Comparison of ENCODE assay signal across 8 mouse cellular contexts in the genomic region with DNA sequence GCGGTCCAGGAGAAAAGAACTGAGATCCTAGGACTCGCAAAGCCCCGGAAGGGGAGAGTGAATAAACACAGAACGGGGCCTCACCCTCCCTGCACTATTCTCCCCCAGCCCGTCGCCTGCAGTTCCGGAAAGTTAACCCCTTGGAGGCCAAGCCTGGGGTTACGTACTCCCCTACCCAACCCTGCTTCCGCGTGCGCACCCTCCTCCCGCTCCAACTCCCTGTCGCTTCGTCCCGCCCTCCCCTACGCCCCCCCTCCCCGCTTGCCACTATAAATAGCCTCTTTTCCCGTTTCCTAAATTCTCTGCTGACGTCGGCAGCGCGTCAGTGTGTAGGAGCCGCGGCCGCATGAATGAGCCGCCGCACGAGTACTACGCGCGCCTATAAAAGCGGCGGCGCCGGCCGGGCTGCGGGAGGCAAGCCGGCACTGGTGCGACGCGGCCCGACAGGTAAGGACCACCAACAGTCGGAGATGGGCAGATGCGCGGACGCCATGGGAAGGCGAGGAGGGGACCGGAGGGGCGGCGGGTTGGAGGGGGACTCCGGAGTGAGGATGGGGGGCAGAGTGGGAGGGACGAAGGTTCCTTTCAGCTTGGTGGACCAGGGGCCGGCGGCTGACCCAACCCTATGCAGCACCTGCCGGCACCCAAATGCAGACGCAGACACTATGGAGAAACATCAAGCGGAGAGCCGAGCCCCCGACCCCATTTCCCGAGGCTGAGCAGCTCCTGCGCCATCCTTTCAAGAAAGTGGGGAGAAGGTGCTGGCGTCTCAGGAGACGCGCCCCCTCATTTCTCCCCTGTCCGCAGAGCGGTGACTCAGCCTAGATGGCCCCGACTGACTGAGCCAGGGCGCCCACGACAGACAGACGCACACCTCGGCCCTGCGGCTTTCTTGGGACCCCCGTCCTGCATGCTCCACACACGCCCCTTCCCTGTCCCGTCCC. TPM values are rescaled to one million over a fixed set of nuclear protein-coding genes. Genes with fewer than 3 reads are reported as not detected.
DNase-seq lines count a peak whose midpoint lies in the region; ATAC-seq and TF ChIP-seq lines count a peak whose summit lies in the region.

No protein-coding gene starts in this region.

- TF ChIP-seq POLR2A in cortical plate, adult 2 months (IDR thresholded peaks at IDR 0.05; ENCODE audit: extremely low read depth, insufficient read depth, low read length) = peak; percentile 52; the same call in 1 of the 2 replicates

- no peaks in the 10 kb centered on the region; the same call in 1 of the 2 replicates for H3K4me1 ChIP-seq in cortical plate, adult 2 months (ENCODE audit: control insufficient read depth, insufficient read depth, low read length)
- peaks cover 32% of the 10 kb centered on the region for H3K4me1 ChIP-seq in hindbrain, embryonic 14.5 days (replicated peaks; ENCODE audit: control insufficient read depth, insufficient read depth, low read length)
- peaks cover 20% of the 10 kb centered on the region; the same call in 1 of the 2 replicates for H3K4me1 ChIP-seq in stomach, embryonic 14.5 days (ENCODE audit: control insufficient read depth, insufficient read depth, low read length)

- peak overlapping the region; percentile 91 for H3K4me2 ChIP-seq in hindbrain, embryonic 14.5 days (replicated peaks)
- peak overlapping the region; percentile 96 for H3K4me2 ChIP-seq in stomach, embryonic 14.5 days (replicated peaks; ENCODE audit: low read depth, low read length)

- peak overlapping the region; percentile 79 for H3K27ac ChIP-seq in cortical plate, adult 2 months (ENCODE audit: insufficient read depth, low read length)
- H3K27ac ChIP-seq in hindbrain, embryonic 14.5 days = peak overlapping the region; percentile 32; the same call in 1 of the 2 replicates
- no peak overlapping the region for H3K27ac ChIP-seq in stomach, embryonic 14.5 days (ENCODE audit: low read length)

- under 1% methylated on average over 74 of the region's 75 CpGs for WGBS in hindbrain, embryonic 14.5 days
- WGBS in stomach, embryonic 14.5 days = under 1% methylated on average over 71 of the region's 75 CpGs

- H3K27me3 ChIP-seq in hindbrain, embryonic 14.5 days (ENCODE audit: control insufficient read depth, insufficient read depth, low read length) = peaks cover 42% of the 10 kb centered on the region
- H3K27me3 ChIP-seq in stomach, embryonic 14.5 days (ENCODE audit: control insufficient read depth, insufficient read depth, low read length) = 0 out of 2 replicates have a peak, but pooled peaks cover 8% of the 10 kb centered on the region

- 0 out of 2 replicates have a peak, but pooled peaks have one; percentile 9 for ATAC-seq in hindbrain, embryonic 14.5 days (ENCODE audit: low FRiP score)
- no peak for ATAC-seq in stomach, embryonic 14.5 days (ENCODE audit: insufficient number of reproducible peaks, insufficient read depth, low FRiP score, low read depth)

- peaks cover 11% of the 10 kb centered on the region for H3K36me3 ChIP-seq in hindbrain, embryonic 14.5 days (replicated peaks; ENCODE audit: control insufficient read depth, insufficient read depth)
- H3K36me3 ChIP-seq in stomach, embryonic 14.5 days (ENCODE audit: control insufficient read depth, insufficient read depth, low read length) = no peaks in the 10 kb centered on the region; the same call in 1 of the 2 replicates

- H3K9ac ChIP-seq in hindbrain, embryonic 14.5 days = peak overlapping the region; percentile 69
- H3K9ac ChIP-seq in stomach, embryonic 14.5 days (replicated peaks; ENCODE audit: low read depth, low read length) = 0 out of 2 replicates have a peak overlapping the region, but pooled peaks have one; percentile 3

- H3K9me3 ChIP-seq in hindbrain, embryonic 14.5 days (ENCODE audit: control insufficient read depth, low read length) = no peaks in the 10 kb centered on the region
- H3K9me3 ChIP-seq in stomach, embryonic 14.5 days (ENCODE audit: control insufficient read depth, low read depth, low read length) = no peaks in the 10 kb centered on the region

- DNase-seq in left cerebral cortex, adult 18-20 months (ENCODE audit: low spot score in 2 of 2) = peak; percentile 77 to 84
- DNase-seq in left cerebral cortex, adult 8-10 months (ENCODE audit: low spot score in 2 of 2) = no peak
- peak; percentile 59 for DNase-seq in ZHBTc4 (ENCODE audit: low read depth, low spot score)
- peak; percentile 72 for DNase-seq in hindbrain, embryonic 14.5 days (ENCODE audit: low spot score)
- DNase-seq in lung, postnatal 10 days = peak; percentile 56
- DNase-seq in urinary bladder, postnatal 36 days (ENCODE audit: low spot score in 2 of 2) = no peak

- no peak for TF ChIP-seq CTCF in cortical plate, adult 2 months (IDR thresholded peaks at IDR 0.05; ENCODE audit: extremely low read depth, insufficient read depth, low read length)

- H3K4me3 ChIP-seq in cortical plate, adult 2 months (ENCODE audit: insufficient read depth, low read length) = peak overlapping the region; percentile 47
- peak overlapping the region; percentile 79 for H3K4me3 ChIP-seq in hindbrain, embryonic 14.5 days (replicated peaks; ENCODE audit: low read length)
- H3K4me3 ChIP-seq in stomach, embryonic 14.5 days (ENCODE audit: low read depth, low read length) = peak overlapping the region; percentile 51

RNA-seq across cellular contexts. Expression of a gene that starts 3.1 kb away (rescaled TPM):
- 1 to 10 TPM; 3.8 to 5.0 TPM for total RNA-seq in left cerebral cortex, adult 18-20 months (2021)
- total RNA-seq in left cerebral cortex, adult 8-10 months (2022) = 1 to 10 TPM; 3.2 to 3.7 (median 3.4) TPM
- 3.0 and 3.8 TPM in 2 replicates for polyA plus RNA-seq in cortical plate, adult 2 months (2012; rRNA removed)
- polyA plus RNA-seq in hindbrain, embryonic 14.5 days (2014; fragmentation: Nextera tagmentation; extraction: Ambion mirVana) = 1.9 and 2.6 TPM in 2 replicates
- polyA plus RNA-seq in stomach, embryonic 14.5 days (2014; fragmentation: Nextera tagmentation; extraction: Ambion mirVana) = 13.8 and 16.9 TPM in 2 replicates

RNA-seq across cellular contexts. Expression of a gene that starts 6.2 kb away (rescaled TPM):
- total RNA-seq in left cerebral cortex, adult 18-20 months (2021) = 10 to 100 TPM in 1 of 2 experiments, 1 to 10 TPM in 1; 9.2 to 12.0 TPM
- total RNA-seq in left cerebral cortex, adult 8-10 months (2022) = 10 to 100 TPM; 12.8 to 13.5 (median 13.2) TPM
- polyA plus RNA-seq in cortical plate, adult 2 months (2012; rRNA removed) = 19.5 and 21.4 TPM in 2 replicates
- 17.4 and 20.3 TPM in 2 replicates for polyA plus RNA-seq in hindbrain, embryonic 14.5 days (2014; fragmentation: Nextera tagmentation; extraction: Ambion mirVana)
- 26.7 and 29.1 TPM in 2 replicates for polyA plus RNA-seq in stomach, embryonic 14.5 days (2014; fragmentation: Nextera tagmentation; extraction: Ambion mirVana)

RNA-seq across cellular contexts. Expression of a gene that starts 18.6 kb away (rescaled TPM):
- 10 to 100 TPM; 28.5 to 32.1 TPM for total RNA-seq in left cerebral cortex, adult 18-20 months (2021)
- total RNA-seq in left cerebral cortex, adult 8-10 months (2022) = 10 to 100 TPM; 22.7 to 28.7 (median 27.0) TPM
- 29.1 and 30.9 TPM in 2 replicates for polyA plus RNA-seq in cortical plate, adult 2 months (2012; rRNA removed)
- 13.6 and 14.4 TPM in 2 replicates for polyA plus RNA-seq in hindbrain, embryonic 14.5 days (2014; fragmentation: Nextera tagmentation; extraction: Ambion mirVana)
- polyA plus RNA-seq in stomach, embryonic 14.5 days (2014; fragmentation: Nextera tagmentation; extraction: Ambion mirVana) = 20.1 and 20.5 TPM in 2 replicates

RNA-seq across cellular contexts. Expression of a gene that starts 21.2 kb away (rescaled TPM):
- 10 to 100 TPM; 86.2 to 91.0 TPM for total RNA-seq in left cerebral cortex, adult 18-20 months (2021)
- 10 to 100 TPM; 67.2 to 72.6 (median 67.9) TPM for total RNA-seq in left cerebral cortex, adult 8-10 months (2022)
- polyA plus RNA-seq in cortical plate, adult 2 months (2012; rRNA removed) = 37.9 and 40.1 TPM in 2 replicates
- polyA plus RNA-seq in hindbrain, embryonic 14.5 days (2014; fragmentation: Nextera tagmentation; extraction: Ambion mirVana) = 8.5 and 10.3 TPM in 2 replicates
- polyA plus RNA-seq in stomach, embryonic 14.5 days (2014; fragmentation: Nextera tagmentation; extraction: Ambion mirVana) = 0.88 and 1.7 TPM in 2 replicates

Comparison
In these comparisons a context has a peak if more than half of its experiments do, and no peak if none do; other contexts are left out.
1. DNase-seq: peak in left cerebral cortex, adult 18-20 months (2 of 2), ZHBTc4 (single experiment), hindbrain, embryonic 14.5 days (single experiment) and lung, postnatal 10 days (single experiment); none in left cerebral cortex, adult 8-10 months (0 of 2) and urinary bladder, postnatal 36 days (0 of 2).
2. Peak in every context shown above with its lines, with median percentiles within 50 percentile points of each other: H3K4me3 ChIP-seq.